Mouse (Mus musculus) myocyte (in vitro differentiated cells): ENCODE measurements around the gene Cldn15. TPM values are rescaled to one million over a fixed set of nuclear protein-coding genes. Genes with fewer than 3 reads are reported as not detected.

ENCODE experiments used
- H3K27me3 ChIP-seq: one replicate; pipeline ENCODE4 v1.6.1; 2011; ENCODE audit not compliant: control insufficient read depth, insufficient read depth, insufficient read length
- H3K36me3 ChIP-seq: one replicate; pipeline ENCODE4 v1.6.1; 2011; ENCODE audit not compliant: control insufficient read depth, insufficient read depth
- H3K4me2 ChIP-seq: one replicate; pipeline ENCODE4 v1.6.1; 2011; ENCODE audit warnings: low read depth, control low read depth
- H3K4me3 ChIP-seq: one replicate; pipeline ENCODE4 v1.5.1; 2011; ENCODE audit warnings: mild to moderate bottlenecking, control low read depth, moderate library complexity
- H3K79me2 ChIP-seq: one replicate; pipeline ENCODE4 v1.6.1; 2011; ENCODE audit not compliant: control insufficient read depth, insufficient read depth
- H3ac ChIP-seq: one replicate; pipeline ENCODE4 v1.6.1; 2011; ENCODE audit not compliant: control insufficient read depth, insufficient read length
- CEBPB ChIP-seq: IDR thresholded peaks from 2 replicates; pipeline ENCODE4 v1.6.1; 2011; ENCODE audit warnings: mild to moderate bottlenecking, moderate library complexity; ENCODE audit not compliant: poor library complexity, insufficient read depth, severe bottlenecking
- E2F4 ChIP-seq: IDR thresholded peaks from one replicate; pipeline ENCODE4 v1.6.1; 2011; ENCODE audit warnings: mild to moderate bottlenecking, control low read depth, moderate library complexity; ENCODE audit not compliant: insufficient read depth
- MAX ChIP-seq: IDR thresholded peaks from one replicate; pipeline ENCODE4 v1.6.1; 2011; ENCODE audit warnings: low read depth, mild to moderate bottlenecking, control low read depth
- MYOD1 ChIP-seq, 3 experiments: IDR thresholded peaks; one replicate each; pipeline ENCODE4 v1.6.1; 2011; ENCODE audit warnings: control low read depth in 2 of 3, low read depth in 2 of 3, mild to moderate bottlenecking in 2 of 3, moderate library complexity in 1 of 3; ENCODE audit not compliant: insufficient read length in 2 of 3, control insufficient read depth in 1 of 3
- MYOG ChIP-seq, 3 experiments: IDR thresholded peaks; one replicate each; pipeline ENCODE4 v1.6.1; 2011; ENCODE audit warnings: control low read depth in 2 of 3, low read depth in 2 of 3, mild to moderate bottlenecking in 2 of 3; ENCODE audit not compliant: insufficient read length in 2 of 3, control insufficient read depth in 1 of 3, insufficient read depth in 1 of 3
- POLR2A ChIP-seq: IDR thresholded peaks from one replicate; pipeline ENCODE4 v1.6.1; 2011; ENCODE audit warnings: low read depth, mild to moderate bottlenecking, control low read depth, moderate library complexity; ENCODE audit not compliant: insufficient read length
- POLR2AphosphoS2 ChIP-seq: IDR thresholded peaks from one replicate; pipeline ENCODE4 v1.6.1; 2011; ENCODE audit warnings: low read depth, control low read depth; ENCODE audit not compliant: insufficient read length
- REST ChIP-seq: IDR thresholded peaks from one replicate; pipeline ENCODE4 v1.6.1; 2011; ENCODE audit warnings: mild to moderate bottlenecking, control low read depth, moderate library complexity; ENCODE audit not compliant: insufficient read depth, insufficient read length
- SRF ChIP-seq: IDR thresholded peaks from one replicate; pipeline ENCODE4 v1.6.1; 2011; ENCODE audit warnings: low read depth; ENCODE audit not compliant: control insufficient read depth, insufficient read length
- TCF12 ChIP-seq: IDR thresholded peaks from one replicate; pipeline ENCODE4 v1.6.1; 2011; ENCODE audit warnings: mild to moderate bottlenecking, control low read depth; ENCODE audit not compliant: poor library complexity, insufficient read depth, severe bottlenecking
- TCF3 ChIP-seq: IDR thresholded peaks from one replicate; pipeline ENCODE4 v1.6.1; 2011; ENCODE audit warnings: low read depth, control low read depth; ENCODE audit not compliant: insufficient read length
- USF1 ChIP-seq: IDR thresholded peaks from one replicate; pipeline ENCODE4 v1.6.1; 2011; ENCODE audit warnings: low read depth, mild to moderate bottlenecking, control low read depth, moderate library complexity
- polyA plus RNA-seq: library from polyadenylated mRNA; unstranded; fragments of >200 nt; fragmentation: generic; extraction: Trizol; gene quantifications from one replicate; pipeline ENCODE4 v1.2.1, GENCODE M21; 2012; ENCODE audit warnings: missing spikeins

The Cldn15 gene
- polyA plus RNA-seq, 1 experiment, result 0.23 TPM

DNA sequence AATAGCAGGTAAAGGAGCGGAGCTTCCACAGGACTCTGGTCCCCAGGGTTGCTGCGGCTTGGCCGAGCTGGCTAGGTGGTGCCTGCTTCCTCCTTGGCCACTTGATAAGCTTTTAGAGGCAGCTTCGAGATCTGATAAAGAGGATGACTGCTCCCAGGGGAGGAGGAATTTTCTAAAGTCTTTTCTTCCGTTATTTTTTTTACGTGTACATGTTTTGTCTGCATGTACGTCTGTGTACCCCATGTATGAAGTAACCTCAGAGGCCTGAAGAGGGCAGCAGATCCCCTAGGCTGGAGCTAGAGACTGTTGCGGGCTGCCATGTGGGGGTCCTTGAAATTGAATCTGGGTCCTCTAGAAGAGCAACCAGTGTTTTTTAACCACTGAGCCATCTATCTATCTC, 14.6 kb downstream of the Cldn15 start:
- H3K79me2 ChIP-seq, result no peaks in the 10 kb centered on the region
- H3K36me3 ChIP-seq, result peaks cover 7% of the 10 kb centered on the region
- H3K27me3 ChIP-seq, result no peaks in the 10 kb centered on the region

DNA sequence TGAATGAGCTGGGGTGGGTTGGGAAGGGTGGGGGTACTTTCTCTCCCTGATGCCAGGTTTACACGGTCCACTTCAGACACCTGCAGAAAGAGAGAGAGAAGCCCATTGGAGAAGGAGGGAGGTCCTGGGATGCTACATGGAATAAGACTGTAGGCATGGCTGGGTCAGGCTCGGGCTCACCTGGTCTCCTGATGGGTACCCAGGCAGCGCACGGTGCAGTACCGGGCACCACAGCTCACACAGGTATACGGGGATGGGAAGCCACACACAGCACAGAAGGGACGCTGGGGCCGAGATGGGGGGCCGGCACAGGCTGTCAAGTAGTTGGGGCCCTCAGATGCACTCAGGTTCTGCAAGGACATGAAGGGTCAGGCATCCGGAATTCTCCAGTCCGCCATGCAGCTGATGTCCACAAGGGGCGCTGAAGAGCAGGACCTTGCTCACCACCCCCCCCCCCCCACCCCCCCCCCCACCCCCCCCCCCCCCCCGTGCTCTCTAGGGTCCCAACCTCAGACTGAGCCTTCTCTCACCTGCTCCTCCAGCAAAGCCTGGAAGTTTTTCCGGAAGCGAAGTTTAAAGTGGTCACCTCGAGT, 16.0 kb downstream of the Cldn15 start:
- TF ChIP-seq MAX (no peak), MYOG (IDR thresholded peaks at IDR 0.05; ENCODE audit: control insufficient read depth in 1 of 3, insufficient read depth in 1 of 3, insufficient read length in 2 of 3, low read depth in 2 of 3) (no peak), POLR2AphosphoS2 (no peak), SRF (no peak), USF1 (no peak), E2F4 (no peak), REST (no peak), TCF12 (no peak), TCF3 (no peak)

More for the DNA sequence above, 14.6 kb downstream of the Cldn15 start:
- Histone ChIP-seq H3K4me2 (no peak overlapping the region), H3ac (no peak overlapping the region), H3K4me3 (no peak overlapping the region)
- TF ChIP-seq REST (no peak), E2F4 (no peak), TCF3 (no peak), SRF (no peak), MYOG (IDR thresholded peaks at IDR 0.05; ENCODE audit: control insufficient read depth in 1 of 3, insufficient read depth in 1 of 3, insufficient read length in 2 of 3, low read depth in 2 of 3) (no peak), TCF12 (no peak), POLR2AphosphoS2 (no peak), CEBPB (no peak), MAX (no peak), POLR2A (no peak), MYOD1 (IDR thresholded peaks at IDR 0.05; ENCODE audit: control insufficient read depth in 1 of 3, insufficient read length in 2 of 3, low read depth in 2 of 3) (no peak), USF1 (no peak)

DNA sequence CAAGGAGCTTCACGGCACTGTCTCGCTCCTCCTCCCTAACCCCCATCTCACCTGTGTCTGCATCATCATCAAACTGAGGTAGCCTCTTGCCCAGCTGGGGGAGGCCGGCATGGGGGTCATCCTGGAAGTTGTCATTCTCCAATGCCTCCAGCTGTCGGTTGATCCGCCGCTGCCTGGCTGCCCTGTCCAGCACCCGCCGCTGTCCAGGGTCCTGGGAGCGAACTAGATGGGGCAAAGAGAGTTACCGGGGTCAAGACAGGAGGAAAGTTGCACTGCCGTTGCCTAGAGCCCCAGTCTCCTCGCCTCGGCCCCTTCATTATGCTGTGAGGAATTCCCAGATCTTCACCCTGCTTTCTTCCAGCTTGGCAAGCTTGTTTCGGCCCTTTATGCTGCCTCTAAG, 18.4 kb downstream of the Cldn15 start:
- H3K79me2 ChIP-seq, result no peaks in the 10 kb centered on the region
- no peak overlapping the region for H3ac ChIP-seq
- H3K36me3 ChIP-seq, result peaks cover 7% of the 10 kb centered on the region
- no peaks in the 10 kb centered on the region for H3K27me3 ChIP-seq
- H3K4me3 ChIP-seq, result no peak overlapping the region
- TF ChIP-seq POLR2A, result no peak
- peak; percentile 82 for TF ChIP-seq REST
- TF ChIP-seq MYOG (IDR thresholded peaks at IDR 0.05; ENCODE audit: control insufficient read depth in 1 of 3, insufficient read depth in 1 of 3, insufficient read length in 2 of 3, low read depth in 2 of 3), result no peak
- no peak for TF ChIP-seq USF1
- TF ChIP-seq TCF3, result no peak
- TF ChIP-seq TCF12, result no peak
- TF ChIP-seq MYOD1 (IDR thresholded peaks at IDR 0.05; ENCODE audit: control insufficient read depth in 1 of 3, insufficient read length in 2 of 3, low read depth in 2 of 3), result no peak
- no peak for TF ChIP-seq POLR2AphosphoS2
- H3K4me2 ChIP-seq, result no peak overlapping the region

More for the DNA sequence above, 16.0 kb downstream of the Cldn15 start:
- Histone ChIP-seq H3ac (no peak overlapping the region), H3K79me2 (no peaks in the 10 kb centered on the region), H3K36me3 (peaks cover 7% of the 10 kb centered on the region), H3K27me3 (no peaks in the 10 kb centered on the region), H3K4me3 (no peak overlapping the region), H3K4me2 (no peak overlapping the region)

DNA sequence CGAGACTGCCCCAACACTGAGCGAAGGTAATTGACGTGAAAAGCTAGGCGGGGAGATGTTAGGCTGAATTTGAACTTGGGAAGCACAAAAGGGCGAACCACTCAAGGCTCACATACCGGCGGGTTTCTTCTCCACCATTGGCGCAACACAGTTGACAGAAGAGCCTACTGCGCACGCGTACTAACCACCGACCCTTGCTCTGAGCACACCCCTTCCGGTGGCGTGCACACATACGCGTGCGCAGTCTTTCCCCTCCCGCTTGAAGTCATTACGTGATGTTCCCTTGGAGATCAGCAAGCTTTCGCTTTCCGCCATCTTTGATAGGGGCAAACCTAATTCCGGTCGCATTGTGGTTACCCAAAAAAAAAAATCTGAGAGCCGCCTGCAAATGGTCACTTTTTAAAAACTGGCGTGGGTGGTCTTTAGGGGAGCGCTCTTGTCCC, 20.3 kb downstream of the Cldn15 start, which contains the start of gene Plod3:
Plod3 (plus strand) TSS at position 325 of the 443 bp plus-strand sequence.
- Histone ChIP-seq H3K27me3 (no peaks in the 10 kb centered on the region), H3K79me2 (no peaks in the 10 kb centered on the region), H3K36me3 (peaks cover 4% of the 10 kb centered on the region), H3ac (peak within 1 kb of the TSS; percentile 60), H3K4me2 (peak within 1 kb of the TSS; percentile 86), H3K4me3 (peak within 1 kb of the TSS; percentile 93)
- TF ChIP-seq MYOD1 (IDR thresholded peaks at IDR 0.05; ENCODE audit: control insufficient read depth in 1 of 3, insufficient read length in 2 of 3, low read depth in 2 of 3) (peak in 1 of 3 experiments; percentile 2), POLR2A (peak; percentile 75), POLR2AphosphoS2 (peak; percentile 88), TCF12 (no peak)

DNA sequence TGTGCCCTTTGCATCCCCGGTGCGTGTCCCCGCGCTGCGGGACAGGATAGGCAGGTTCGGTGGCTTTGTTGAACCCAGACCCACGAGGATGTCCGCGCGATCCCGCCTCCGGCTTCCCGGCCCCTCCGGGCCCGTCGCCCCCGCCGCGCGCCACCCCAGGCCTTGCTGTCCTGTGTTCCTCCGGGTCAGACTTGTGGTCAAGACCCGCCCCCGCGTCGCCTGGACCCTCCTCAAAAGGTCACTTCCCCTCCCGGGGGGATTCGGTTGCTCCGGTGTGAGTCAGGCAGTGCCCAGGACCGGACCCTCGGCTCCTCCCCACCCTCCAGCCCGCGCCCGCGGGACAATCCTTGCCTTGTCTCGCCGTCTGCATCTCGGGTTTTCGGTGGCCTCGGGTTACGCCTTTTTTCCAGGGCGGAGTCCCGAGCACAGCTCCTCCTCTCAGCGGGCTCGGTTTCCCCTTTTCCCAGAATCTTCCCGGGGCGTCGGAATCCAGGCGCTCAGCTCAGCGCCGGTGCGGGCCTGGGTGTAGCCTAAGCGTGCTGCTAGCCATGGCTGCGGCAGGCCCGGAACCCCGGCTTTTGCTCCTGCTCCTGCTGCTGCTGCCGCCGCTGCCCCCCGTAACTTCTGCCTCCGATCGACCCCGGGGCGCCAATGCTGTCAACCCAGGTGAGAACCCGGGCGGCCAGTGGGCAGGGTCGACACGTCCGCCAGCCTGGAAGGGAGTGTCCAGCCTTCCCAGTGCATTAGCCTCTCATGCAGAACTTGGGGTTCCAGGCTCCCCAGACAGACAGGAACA, 20.9 kb downstream of the Cldn15 start:
- H3K4me2 ChIP-seq, result peak overlapping the region; percentile 86
- peak overlapping the region; percentile 93 for H3K4me3 ChIP-seq
- H3K36me3 ChIP-seq, result peaks cover 5% of the 10 kb centered on the region
- H3K79me2 ChIP-seq, result no peaks in the 10 kb centered on the region
- H3K27me3 ChIP-seq, result no peaks in the 10 kb centered on the region
- no peak for TF ChIP-seq MAX
- peak; percentile 79 for TF ChIP-seq POLR2A
- peak; percentile 54 for TF ChIP-seq POLR2AphosphoS2
- peak overlapping the region; percentile 60 for H3ac ChIP-seq
